Mouse (Mus musculus) kidney, postnatal 4 days (tissue): ENCODE data around the gene Tas2r102.

ENCODE experiments used
- DNase-seq, 2 experiments: peaks; one replicate each; pipeline ENCODE4 v3.0.0; 2021; ENCODE audit warnings: mixed read lengths in 2 of 2

Gene Tas2r102

GRCm38 (mm10) chr6:132761831-132762230, at the start of gene Tas2r102:
Gene Tas2r102, plus strand, starts transcription at chr6:132762131.
- DNase-seq, result no peak

- DNase-seq, result no peak
Measured at GRCm38 (mm10) chr6:132737935-132738334, 24.0 kb upstream of the Tas2r102 start, which contains the start of gene Tas2r115. Gene Tas2r115, minus strand, starts transcription at chr6:132738035.

DNA sequence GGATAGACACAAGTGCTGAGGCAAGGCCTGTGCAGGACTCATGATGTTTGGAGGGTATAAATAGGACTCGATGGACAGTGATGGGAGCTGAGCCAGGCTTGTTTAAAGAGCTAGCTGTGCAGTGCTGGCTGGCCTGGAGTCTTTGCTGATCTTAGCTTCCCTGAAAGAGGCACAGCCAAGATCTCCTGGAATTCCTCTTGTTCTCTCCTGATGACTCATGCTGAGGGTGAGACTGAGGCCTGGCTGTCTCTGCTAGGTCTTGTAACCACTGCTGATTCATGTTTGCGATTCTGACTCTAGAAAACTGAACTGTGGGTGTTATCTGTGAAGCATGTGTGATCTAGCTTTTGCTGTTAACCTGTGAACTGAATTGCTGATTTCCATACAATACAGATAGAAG, 11.7 kb upstream of the Tas2r102 start:
- DNase-seq, result peak in 1 of 2 experiments; percentile 1

- no peak for DNase-seq
Measured at GRCm38 (mm10) chr6:132754430-132754829, 7.5 kb upstream of the Tas2r102 start, which contains the start of gene Tas2r124. Gene Tas2r124, plus strand, starts transcription at chr6:132754730.

DNA sequence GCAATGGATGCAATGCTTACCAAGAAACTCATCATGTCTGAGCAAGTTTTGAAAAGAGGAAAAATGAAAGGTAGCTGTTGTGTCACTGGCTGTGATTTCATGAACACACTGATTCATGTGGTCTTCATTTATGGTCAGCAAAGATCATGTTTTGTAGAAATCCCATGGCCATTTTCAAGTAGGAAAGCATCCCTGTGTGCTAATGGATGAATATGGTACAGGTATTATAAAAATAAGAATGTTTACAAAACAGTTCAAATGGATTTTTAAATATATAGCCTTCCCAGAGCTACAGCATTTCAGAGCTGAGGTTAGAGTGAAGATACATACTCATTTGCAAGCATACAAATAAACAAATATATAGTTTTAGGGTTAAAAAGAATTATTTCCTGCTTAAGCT, 16.1 kb downstream of the Tas2r102 start, which contains the start of gene Tas2r136:
Gene Tas2r136, minus strand, starts transcription at position 101 of the 400 bp plus-strand sequence.
- no peak for DNase-seq

GRCm38 (mm10) chr6:132795393-132795792, 33.5 kb downstream of the Tas2r102 start:
- DNase-seq, result peak; percentile 32 to 46

- DNase-seq, result no peak
Measured at GRCm38 (mm10) chr6:132802518-132802917, 40.6 kb downstream of the Tas2r102 start, which contains the start of gene Tas2r117. Gene Tas2r117, plus strand, starts transcription at chr6:132802818.
